Mouse (Mus musculus) intestine, embryonic 14.5 days (tissue): Measurements from ENCODE around the gene Gm9803. TPM values are rescaled to one million over a fixed set of nuclear protein-coding genes. Genes with fewer than 3 reads are reported as not detected.

ENCODE experiments used
- ATAC-seq: fragments of 200-750 bp; cut with Nextera tagmentation; replicated peaks from 2 replicates; pipeline ENCODE4 v1.8.0; 2017; ENCODE audit warnings: low read depth, moderate number of reproducible peaks, moderate TSS enrichment, moderate library complexity; ENCODE audit not compliant: low FRiP score, low TSS enrichment
- DNase-seq: peaks from one replicate; pipeline ENCODE4 v3.0.0-alpha.2; 2018; ENCODE audit warnings: low spot score
- H3K27ac ChIP-seq: fragments of 300-500 bp; sonication (generic); 2 replicates; pipeline ENCODE4 v1.5.1; 2014; ENCODE audit warnings: low read depth, mild to moderate bottlenecking, control low read depth
- H3K27me3 ChIP-seq: fragments of 300-500 bp; sonication (generic); replicated peaks from 2 replicates; pipeline ENCODE4 v1.6.1; 2014; ENCODE audit warnings: low read length, control low read depth; ENCODE audit not compliant: control insufficient read depth, insufficient read depth
- H3K36me3 ChIP-seq: fragments of 300-500 bp; sonication (generic); 2 replicates; pipeline ENCODE4 v1.6.1; 2014; ENCODE audit warnings: low read length, control low read depth; ENCODE audit not compliant: control insufficient read depth, insufficient read depth
- H3K4me1 ChIP-seq: fragments of 300-500 bp; sonication (generic); replicated peaks from 2 replicates; pipeline ENCODE4 v1.6.1; 2014; ENCODE audit warnings: low read length, control low read depth, mixed read lengths; ENCODE audit not compliant: control insufficient read depth, insufficient read depth
- H3K4me2 ChIP-seq: fragments of 300-500 bp; sonication (generic); 2 replicates; pipeline ENCODE4 v1.6.1; 2014; ENCODE audit warnings: low read length
- H3K4me3 ChIP-seq: fragments of 300-500 bp; sonication (generic); 2 replicates; pipeline ENCODE4 v1.5.1; 2014; ENCODE audit warnings: low read depth, low read length, control low read depth, mixed read lengths
- H3K9ac ChIP-seq: fragments of 300-500 bp; sonication (generic); 2 replicates; pipeline ENCODE4 v1.6.1; 2014; ENCODE audit warnings: mild to moderate bottlenecking, low read length
- H3K9me3 ChIP-seq: fragments of 300-500 bp; sonication (generic); 2 replicates; pipeline ENCODE4 v1.6.1; 2016; ENCODE audit warnings: low read length, control low read depth; ENCODE audit not compliant: control insufficient read depth
- WGBS: fragments of 180-500 bp; shearing (Covaris S2); extraction: QIAGEN DNeasy Blood & Tissue Kit; methylation state at CpG from one replicate; pipeline ENCODE4 v1.1.7; 2014; 5-methylcytosine and 5-hydroxymethylcytosine counted together
- polyA plus RNA-seq: library from polyadenylated mRNA; unstranded; fragments of >200 nt; fragmentation: Nextera tagmentation; extraction: Ambion mirVana; gene quantifications from 2 replicates; pipeline ENCODE4 v1.2.1, GENCODE M21; 2014

The Gm9803 gene
- polyA plus RNA-seq, 1 experiment from 2014 or later = 19.0 TPM

DNA sequence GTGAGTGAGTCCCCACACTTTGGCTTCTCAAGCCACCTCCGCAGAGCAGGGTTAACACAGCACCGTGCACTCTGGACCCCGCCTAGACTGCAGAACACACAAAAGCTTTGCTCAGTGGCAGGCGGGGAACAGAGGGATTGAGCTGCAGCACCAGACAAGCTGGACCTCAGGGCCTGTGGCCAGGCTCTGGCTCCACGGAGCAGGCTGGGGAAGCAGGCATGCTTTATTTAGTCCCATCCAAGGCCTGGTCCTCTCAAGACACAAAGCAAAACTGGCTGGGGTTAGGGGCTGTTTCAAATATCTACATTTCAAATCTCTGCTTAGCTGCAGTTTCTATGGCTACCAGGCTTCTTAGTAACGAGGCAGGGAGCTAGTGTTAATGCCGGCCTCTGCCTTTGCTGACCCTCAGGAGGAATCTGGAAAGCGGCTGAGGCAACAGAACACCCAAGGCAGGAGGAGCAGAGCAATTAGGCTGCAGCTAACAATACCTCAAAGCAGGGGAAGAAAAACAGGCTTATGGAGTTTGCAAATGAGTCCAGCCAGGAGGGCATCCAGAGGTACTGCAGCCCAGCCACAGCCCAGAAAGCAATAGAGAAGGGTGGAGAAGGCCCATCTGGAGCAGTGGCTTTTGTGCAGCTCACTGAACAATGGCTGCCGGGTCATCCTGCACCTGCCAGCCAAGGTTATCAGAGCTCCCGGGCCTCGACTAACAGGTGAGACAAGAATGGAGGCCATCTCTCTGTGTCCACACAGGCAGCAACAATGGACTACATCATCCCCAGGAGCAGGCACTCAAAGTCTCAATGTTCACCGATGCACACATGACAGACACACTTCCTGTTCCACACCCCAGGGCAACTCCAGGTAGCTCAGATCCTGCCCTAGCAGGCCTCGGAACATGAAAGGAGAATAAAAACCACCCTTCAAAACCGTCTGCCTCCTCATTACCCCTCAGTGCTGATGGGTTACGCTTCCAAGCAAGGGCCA, 3.7 kb downstream of the Gm9803 start:
- 49% methylated on average over 15 of the region's 15 CpGs for WGBS

DNA sequence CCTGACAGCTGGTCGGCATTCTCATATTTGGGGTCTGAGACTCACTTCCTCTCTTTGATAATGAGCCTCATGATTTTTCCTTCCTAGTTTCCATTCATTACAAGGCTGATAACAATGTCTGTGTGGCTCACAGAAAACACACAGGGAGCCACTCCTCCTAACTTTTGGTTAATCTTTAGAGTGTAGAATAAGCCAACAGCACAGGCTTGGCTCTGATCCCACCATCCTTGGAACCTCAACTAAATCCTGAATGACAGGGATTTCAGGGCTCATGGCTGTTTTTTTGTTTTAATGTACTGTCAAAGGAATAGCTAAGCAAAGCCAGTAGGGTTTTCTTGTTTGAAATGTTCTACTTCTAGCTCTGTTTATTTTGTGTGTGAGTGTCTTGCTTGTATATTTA, 10.5 kb downstream of the Gm9803 start:
- Histone ChIP-seq H3K4me1 (peaks cover 1% of the 10 kb centered on the region), H3K27ac (no peak overlapping the region), H3K4me3 (no peak overlapping the region), H3K36me3 (peaks cover 51% of the 10 kb centered on the region), H3K27me3 (no peaks in the 10 kb centered on the region), H3K9me3 (no peaks in the 10 kb centered on the region), H3K9ac (no peak overlapping the region), H3K4me2 (no peak overlapping the region)
- no peak for ATAC-seq
- WGBS = 69% methylated on average over 1 of the region's 1 CpGs
- DNase-seq = no peak

More for the DNA sequence above, 3.7 kb downstream of the Gm9803 start:
- Histone ChIP-seq H3K27ac (peak overlapping the region; percentile 36; the same call in 1 of the 2 replicates), H3K9me3 (no peaks in the 10 kb centered on the region), H3K27me3 (no peaks in the 10 kb centered on the region), H3K4me1 (no peaks in the 10 kb centered on the region), H3K4me3 (no peak overlapping the region), H3K36me3 (peaks cover 59% of the 10 kb centered on the region), H3K4me2 (no peak overlapping the region), H3K9ac (no peak overlapping the region)
- DNase-seq (no peak), ATAC-seq (no peak; the same call in 1 of the 2 replicates)

DNA sequence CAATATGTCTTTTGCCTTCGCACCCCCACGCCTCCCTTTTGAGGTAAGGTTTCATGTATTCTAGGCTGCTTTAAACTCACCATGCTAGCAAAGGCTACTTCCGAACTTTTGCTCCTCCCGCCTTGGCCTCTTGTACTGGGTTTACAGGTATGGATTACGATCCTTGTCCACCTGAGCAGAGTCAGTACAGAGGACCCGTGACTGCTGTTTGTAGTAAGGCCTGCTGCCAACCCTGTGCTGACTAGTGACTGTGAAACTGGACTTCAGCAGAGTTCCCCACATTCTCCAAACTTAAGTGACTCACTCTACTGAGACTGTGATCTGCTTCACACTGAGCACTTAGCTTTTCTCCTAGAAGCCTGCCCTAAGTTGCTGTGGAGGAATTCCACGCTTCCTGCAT, 13.8 kb downstream of the Gm9803 start:
- 91% methylated on average over 7 of the region's 7 CpGs for WGBS
- Histone ChIP-seq H3K27ac (no peak overlapping the region), H3K9me3 (no peaks in the 10 kb centered on the region), H3K4me2 (no peak overlapping the region), H3K4me1 (peaks cover 9% of the 10 kb centered on the region), H3K36me3 (peaks cover 23% of the 10 kb centered on the region), H3K9ac (no peak overlapping the region), H3K27me3 (no peaks in the 10 kb centered on the region), H3K4me3 (no peak overlapping the region)
- no peak for ATAC-seq
- no peak for DNase-seq

DNA sequence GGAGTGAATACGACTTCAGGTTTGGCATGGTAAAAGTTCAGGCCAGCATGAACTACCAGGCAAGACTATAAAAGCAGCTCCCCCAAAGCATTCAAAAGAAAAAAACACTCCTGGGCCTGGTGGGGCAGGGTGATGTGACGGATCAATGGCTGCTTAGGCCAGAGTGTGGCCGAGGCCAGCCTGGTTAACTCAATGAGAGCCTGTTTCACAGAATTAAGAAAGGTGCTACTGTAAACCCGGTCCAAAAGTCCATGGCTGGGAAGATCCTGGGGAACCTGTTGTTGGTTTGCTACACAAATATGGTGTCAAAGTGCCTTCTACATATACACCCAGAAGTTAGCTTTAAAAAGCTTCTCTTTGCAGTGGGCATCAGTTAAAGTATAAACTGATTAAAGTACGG, 14.9 kb downstream of the Gm9803 start:
- Histone ChIP-seq H3K9ac (no peak overlapping the region), H3K27ac (no peak overlapping the region)
- 90% methylated on average over 5 of the region's 5 CpGs for WGBS

DNA sequence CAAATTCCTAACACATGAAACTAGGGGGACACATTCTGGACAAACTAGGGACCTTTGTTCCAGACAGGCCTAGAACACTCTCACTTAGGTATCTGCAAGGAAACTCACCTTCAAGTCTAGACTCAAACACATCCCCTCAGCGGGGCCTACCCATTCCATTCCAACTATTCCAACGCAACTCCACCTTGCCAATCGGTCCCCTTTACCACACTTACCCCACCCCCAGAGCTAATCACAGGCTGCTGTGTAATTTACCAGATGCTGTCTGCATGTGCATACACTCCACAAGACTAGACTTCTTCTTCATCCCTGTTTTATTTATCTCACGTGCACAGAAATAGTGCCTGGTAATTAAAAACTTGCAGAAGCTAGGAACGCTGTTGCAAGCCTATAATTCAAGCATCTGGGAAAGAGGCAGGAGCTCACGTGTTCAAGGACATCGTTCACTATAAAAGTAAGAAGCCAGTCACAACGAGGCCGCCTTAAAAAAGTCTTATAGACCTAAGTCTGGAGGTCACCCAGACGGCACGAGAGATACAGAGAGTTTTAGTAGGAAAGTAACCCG, 15.9 kb downstream of the Gm9803 start:
- peaks cover 9% of the 10 kb centered on the region for H3K4me1 ChIP-seq
- no peaks in the 10 kb centered on the region for H3K27me3 ChIP-seq
- 19% methylated on average over 12 of the region's 12 CpGs for WGBS
- H3K9me3 ChIP-seq = no peaks in the 10 kb centered on the region
- ATAC-seq (no peak), DNase-seq (no peak)
- peak overlapping the region; percentile 88 for H3K9ac ChIP-seq
- H3K4me3 ChIP-seq = peak overlapping the region; percentile 71
- peak overlapping the region; percentile 24; the same call in 1 of the 2 replicates for H3K27ac ChIP-seq
- peaks cover 14% of the 10 kb centered on the region; the same call in 1 of the 2 replicates for H3K36me3 ChIP-seq
- peak overlapping the region; percentile 75 for H3K4me2 ChIP-seq

More for the DNA sequence above, 14.9 kb downstream of the Gm9803 start:
- H3K9me3 ChIP-seq = no peaks in the 10 kb centered on the region
- H3K4me3 ChIP-seq = no peak overlapping the region
- H3K27me3 ChIP-seq = no peaks in the 10 kb centered on the region
- H3K4me1 ChIP-seq = peaks cover 9% of the 10 kb centered on the region
- no peak for ATAC-seq
- H3K4me2 ChIP-seq = no peak overlapping the region
- no peak for DNase-seq
- H3K36me3 ChIP-seq = peaks cover 14% of the 10 kb centered on the region; the same call in 1 of the 2 replicates

DNA sequence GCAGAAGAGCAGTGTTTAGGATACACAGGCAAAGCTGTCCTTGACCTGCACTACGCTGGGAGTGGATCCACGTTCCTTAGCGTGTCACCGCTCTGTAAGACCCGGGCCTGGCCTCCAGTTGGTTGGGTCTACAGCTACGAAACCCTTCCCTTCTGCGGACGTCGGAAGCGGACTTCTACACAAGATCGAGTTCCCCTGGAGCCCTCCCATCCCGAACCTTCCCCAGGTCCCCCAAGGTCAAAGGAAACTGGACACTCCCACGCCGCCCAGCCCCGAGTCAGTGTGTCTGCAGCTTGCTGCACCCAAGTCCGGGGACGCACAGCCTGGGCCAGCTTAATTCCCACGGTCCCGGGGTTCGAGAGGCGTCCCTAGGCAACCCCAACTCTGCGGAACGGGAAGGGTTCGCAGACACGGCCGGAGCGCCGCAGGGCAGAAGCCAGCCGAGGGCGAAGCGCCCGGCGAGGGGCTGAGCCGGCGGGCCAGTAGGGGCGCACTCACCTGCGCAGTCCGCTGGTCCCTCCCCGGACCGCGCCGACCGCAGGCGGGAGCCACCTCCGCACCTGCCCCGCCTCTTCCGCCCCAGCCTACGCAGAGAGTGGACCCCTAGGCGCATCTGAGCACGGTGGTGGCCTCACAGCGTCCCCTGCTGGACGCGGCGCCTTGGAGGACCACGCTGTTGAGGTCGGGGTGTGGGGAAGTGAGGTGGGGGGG, 16.7 kb downstream of the Gm9803 start, which contains the start of gene 1700021F05Rik:
TSS of gene 1700021F05Rik (minus strand) at position 553 of the 711 bp plus-strand sequence.
- under 1% methylated on average over 56 of the region's 56 CpGs for WGBS
- H3K27ac ChIP-seq = peak within 1 kb of the TSS; percentile 24; the same call in 1 of the 2 replicates
- ATAC-seq (peak; percentile 99), DNase-seq (peak; percentile 98)
- H3K27me3 ChIP-seq = no peaks in the 10 kb centered on the region
- peak within 1 kb of the TSS; percentile 88 for H3K9ac ChIP-seq
- 0 out of 2 replicates have a peak, but pooled peaks cover 9% of the 10 kb centered on the region for H3K36me3 ChIP-seq
- H3K9me3 ChIP-seq = no peaks in the 10 kb centered on the region
- H3K4me1 ChIP-seq = peaks cover 9% of the 10 kb centered on the region
- H3K4me3 ChIP-seq = peak within 1 kb of the TSS; percentile 71
- peak within 1 kb of the TSS; percentile 75 for H3K4me2 ChIP-seq

DNA sequence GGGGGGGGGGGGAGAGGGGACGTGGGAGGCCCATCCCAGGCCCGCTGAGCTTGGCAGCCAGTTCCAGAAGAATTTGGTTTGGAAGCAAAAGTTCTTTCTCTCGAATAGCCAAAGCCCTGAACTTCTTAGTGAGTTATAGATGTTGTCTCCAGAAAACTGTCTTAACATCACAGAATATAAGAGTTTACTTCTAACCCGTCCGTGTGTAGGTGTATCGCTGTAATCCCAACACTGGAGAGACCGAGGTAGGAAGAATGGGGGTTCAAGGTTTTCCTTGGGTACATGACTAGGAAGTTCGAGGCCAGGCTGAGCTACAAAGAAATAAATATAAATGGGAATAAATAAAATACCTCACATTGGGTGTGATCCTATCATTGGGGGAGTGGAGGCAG, 17.3 kb downstream of the Gm9803 start:
- ATAC-seq = 0 out of 2 replicates have a peak, but pooled peaks have one; percentile 6
- 42% methylated on average over 8 of the region's 8 CpGs for WGBS
- H3K9ac ChIP-seq = peak overlapping the region; percentile 4; the same call in 1 of the 2 replicates
- no peak overlapping the region for H3K27ac ChIP-seq
- no peaks in the 10 kb centered on the region for H3K9me3 ChIP-seq
- peaks cover 9% of the 10 kb centered on the region for H3K4me1 ChIP-seq
- peak overlapping the region; percentile 71; the same call in 1 of the 2 replicates for H3K4me3 ChIP-seq
- peak overlapping the region; percentile 42 for H3K4me2 ChIP-seq
- no peak for DNase-seq
- 0 out of 2 replicates have a peak, but pooled peaks cover 4% of the 10 kb centered on the region for H3K36me3 ChIP-seq
- no peaks in the 10 kb centered on the region for H3K27me3 ChIP-seq

DNA sequence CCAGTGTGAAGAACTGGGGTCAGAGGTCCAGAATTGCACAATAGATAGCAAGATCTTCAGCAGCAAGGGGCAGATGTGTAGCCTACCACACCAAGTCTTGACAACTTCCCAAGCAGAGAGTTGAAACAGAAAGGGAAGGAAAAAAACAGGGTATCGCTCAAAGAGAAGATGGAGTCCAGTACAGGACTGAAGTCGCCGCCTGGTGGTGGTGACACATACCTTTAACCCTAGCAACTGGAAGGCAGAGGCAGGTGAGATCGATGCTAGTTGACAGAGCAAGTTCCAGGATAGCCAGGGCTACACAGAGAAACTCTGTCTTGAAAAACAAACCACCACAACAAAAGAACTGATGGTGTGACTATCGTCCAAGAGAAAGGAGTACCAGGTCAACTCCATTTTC, 25.5 kb downstream of the Gm9803 start:
- H3K9me3 ChIP-seq = no peaks in the 10 kb centered on the region; the same call in 1 of the 2 replicates
- H3K27ac ChIP-seq = no peak overlapping the region
- no peaks in the 10 kb centered on the region for H3K27me3 ChIP-seq
- no peak overlapping the region for H3K4me2 ChIP-seq
- WGBS = 63% methylated on average over 5 of the region's 5 CpGs
- H3K36me3 ChIP-seq = no peaks in the 10 kb centered on the region
- no peaks in the 10 kb centered on the region for H3K4me1 ChIP-seq
- ATAC-seq (no peak), DNase-seq (no peak)
- no peak overlapping the region for H3K4me3 ChIP-seq
- no peak overlapping the region for H3K9ac ChIP-seq
